Mouse (Mus musculus) right cerebral cortex, postnatal 14 days (tissue): ENCODE measurements around the gene Usp49.
A peak's percentile ranks its signal among the peaks of the same experiment; 100 is the strongest.
"Not testable (repeated sequence)": the region's sequence is repeated elsewhere in the genome, so short reads cannot be mapped to it uniquely, and the experiment has no call there.

ENCODE experiments used
- DNase-seq: peaks from one replicate; pipeline ENCODE4 v3.0.0; 2022

The Usp49 gene

GRCm38 (mm10) chr17:47654346-47654745 lies 23.9 kb downstream of the Usp49 start:
- DNase-seq: not testable (repeated sequence)

DNA sequence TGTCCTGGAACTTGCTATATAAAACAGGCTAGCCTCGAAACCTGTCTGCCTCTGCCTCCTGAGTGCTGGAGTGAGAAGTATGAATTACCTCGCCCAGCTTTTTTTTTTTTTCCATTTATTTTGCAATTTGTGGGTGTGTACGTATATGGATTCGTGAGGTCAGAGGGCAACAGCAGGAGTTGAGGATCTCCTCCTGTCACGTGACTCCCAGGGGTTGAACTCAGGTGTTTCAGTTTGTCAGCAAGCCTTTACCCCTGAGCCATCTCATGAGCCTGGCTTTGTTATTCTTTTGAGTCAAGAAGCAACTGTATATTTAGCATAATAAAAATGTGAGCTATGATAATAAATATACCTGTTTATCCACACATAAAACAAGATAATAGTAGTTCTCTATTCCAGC lies 25.2 kb downstream of the Usp49 start:
- DNase-seq: no peak

- DNase-seq: no peak
These were observed 27.4 kb downstream of the Usp49 start for GRCm38 (mm10) chr17:47657901-47658300.

- DNase-seq: no peak
These were observed 28.3 kb downstream of the Usp49 start for GRCm38 (mm10) chr17:47658741-47659243.

DNA sequence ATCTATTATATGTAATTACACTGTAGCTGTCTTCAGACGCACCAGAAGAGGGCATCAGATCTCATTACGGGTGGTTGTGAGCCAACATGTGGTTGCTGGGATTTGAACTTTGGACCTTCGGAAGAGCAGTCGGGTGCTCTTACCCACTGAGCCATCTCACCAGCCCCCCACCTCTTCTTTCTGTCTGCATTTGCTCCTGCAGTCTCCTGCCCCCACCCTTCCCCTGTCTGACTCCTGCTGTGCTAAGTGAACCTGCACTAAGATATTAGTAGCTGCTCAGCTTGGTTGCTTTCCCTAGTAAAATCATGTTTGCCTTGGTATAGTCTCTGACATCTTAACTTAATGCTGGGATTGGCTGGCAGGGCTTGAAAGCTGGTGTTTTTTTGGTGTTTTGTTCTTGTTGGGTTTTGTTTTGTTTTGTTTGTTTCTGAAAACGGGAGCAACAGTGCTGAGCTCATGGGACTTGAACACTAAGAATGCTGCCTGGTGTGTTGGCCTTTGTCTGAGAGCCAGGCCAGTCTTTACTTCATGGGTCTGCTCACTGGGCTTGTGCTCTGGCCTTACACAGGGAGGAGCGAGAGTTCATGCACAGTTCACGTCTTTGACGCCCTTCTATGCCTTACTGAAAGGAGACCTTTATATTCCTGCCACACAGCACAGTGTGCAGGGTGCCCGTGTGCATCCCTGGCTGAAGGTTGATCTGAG lies 32.7 kb downstream of the Usp49 start:
- DNase-seq: no peak

DNA sequence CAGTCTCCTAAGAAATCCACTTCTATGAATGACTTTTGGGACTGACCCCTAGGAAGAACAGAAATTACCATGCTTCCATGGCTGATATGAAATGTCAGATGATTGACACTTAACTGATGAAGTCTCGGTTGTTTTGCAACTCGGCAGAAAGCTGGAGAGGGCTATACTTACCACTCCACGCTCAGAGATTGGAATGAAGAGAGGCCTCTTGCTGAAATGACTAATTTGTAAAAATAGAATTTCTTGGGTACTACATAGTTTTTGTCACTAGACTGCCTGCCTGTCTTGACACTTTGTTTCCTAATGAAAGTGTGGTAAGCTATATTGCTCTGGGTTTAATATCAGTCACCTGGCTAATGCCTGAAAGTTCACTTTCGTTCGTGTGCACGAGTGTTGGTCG lies 34.0 kb downstream of the Usp49 start:
- DNase-seq: no peak

- no peak for DNase-seq
These were observed 38.7 kb downstream of the Usp49 start for GRCm38 (mm10) chr17:47669166-47669565.

GRCm38 (mm10) chr17:47671988-47672310 lies 41.5 kb downstream of the Usp49 start:
- DNase-seq: peak; percentile 27

- DNase-seq: peak; percentile 50
These were observed 42.0 kb downstream of the Usp49 start for GRCm38 (mm10) chr17:47672311-47673111.

GRCm38 (mm10) chr17:47676581-47676980 lies 46.1 kb downstream of the Usp49 start:
- DNase-seq: peak; percentile 72

DNA sequence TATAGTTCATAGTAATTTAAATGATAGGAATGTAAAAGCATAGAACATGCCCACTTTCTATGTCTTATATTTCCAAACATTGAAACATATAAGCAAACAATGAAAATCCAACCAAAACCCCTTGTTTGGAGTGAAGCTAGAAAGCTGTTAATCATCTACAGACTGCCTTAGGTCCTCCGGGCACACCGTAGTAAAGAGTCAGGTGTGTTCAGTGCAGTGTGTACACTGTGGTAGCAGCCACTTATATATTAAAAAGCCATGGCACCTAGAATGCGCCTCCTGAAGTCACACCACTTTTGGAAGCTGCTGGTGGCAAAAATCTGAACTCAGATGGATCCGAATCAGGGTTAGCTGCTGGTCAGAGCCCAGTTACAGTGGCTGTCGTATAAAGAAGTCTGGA lies 47.7 kb downstream of the Usp49 start:
- DNase-seq: no peak

DNA sequence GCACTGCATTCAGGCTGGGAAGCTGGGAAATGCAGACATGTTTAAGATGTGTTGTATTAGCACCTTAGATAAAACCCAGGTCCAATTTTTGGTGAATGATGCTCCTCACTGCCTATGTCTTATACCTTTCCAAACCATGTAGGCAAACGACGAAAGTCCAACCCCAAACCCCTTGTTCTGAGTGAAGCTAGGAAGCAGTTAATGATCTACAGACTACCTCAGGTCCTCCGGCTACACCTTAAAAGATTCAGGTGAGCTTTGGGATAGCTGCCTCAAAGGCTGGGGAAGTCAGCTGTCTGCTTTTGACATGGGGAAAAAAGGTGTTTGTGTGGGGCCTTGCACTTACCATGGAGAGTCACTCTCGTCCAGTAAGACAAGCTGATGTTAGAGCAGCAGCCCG lies 48.2 kb downstream of the Usp49 start:
- no peak for DNase-seq

DNA sequence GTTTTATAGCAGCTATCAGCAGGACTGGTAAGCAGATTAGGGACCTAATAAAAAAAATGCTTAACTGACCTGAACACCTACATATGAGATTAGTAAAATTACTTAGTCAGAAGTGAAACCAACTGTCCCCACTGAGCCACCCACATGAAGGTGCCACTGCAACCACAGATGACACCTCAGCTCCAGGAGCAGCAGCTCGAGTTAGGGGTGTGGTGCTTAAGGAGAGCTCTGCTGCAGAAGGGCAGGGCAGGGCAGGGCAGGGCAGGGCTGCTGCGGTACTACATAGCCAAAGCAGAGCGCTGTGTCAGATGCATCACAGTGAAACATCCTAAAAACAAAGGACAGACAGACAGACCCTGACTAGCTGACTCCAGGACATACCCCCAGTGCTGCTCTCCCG lies 52.3 kb downstream of the Usp49 start:
- no peak for DNase-seq

DNA sequence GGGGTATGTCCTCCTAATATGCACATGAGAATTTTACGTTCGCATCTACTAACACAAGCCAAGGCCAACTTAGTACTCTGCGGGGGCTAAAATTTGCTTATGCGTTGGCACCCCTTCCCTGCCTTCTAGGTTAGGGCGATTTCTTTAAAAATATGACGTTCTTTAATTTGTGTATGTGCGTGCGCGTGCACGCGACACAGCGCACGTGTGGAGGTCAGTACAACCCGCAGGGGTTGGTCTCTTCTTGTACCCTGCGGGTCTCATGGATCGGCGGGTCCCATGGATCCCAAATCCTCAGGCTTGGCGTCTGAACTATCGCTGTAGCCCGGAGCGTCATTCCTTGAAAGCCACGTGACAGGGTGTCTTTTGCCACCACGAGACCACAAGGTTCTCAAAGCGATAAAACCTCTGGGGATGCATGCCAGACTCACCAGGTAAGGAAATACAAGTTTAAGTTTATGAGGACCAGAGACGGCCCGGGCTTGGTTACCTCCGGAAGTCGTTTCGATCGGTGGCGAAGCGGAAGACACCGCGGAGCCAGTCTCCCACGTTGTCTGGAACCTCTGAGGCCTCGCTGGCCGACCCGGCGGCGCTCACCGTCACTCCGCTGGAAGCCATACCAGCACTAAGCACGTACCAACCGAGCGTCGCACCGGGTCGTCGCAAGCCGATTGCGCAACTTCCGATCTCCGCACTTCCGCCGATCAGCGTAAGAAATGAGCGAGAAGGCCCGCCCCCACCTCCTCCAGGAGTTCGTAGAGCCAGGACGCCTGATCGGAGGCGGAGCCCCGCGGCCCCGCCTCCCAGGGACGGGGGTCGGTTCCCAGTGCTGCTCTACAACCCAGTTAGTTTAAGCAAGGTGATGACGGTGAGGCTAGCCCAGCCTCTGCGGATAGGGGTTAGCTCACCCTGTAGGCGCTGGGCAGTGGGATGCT lies 57.2 kb downstream of the Usp49 start:
- DNase-seq: peak; percentile 96

DNA sequence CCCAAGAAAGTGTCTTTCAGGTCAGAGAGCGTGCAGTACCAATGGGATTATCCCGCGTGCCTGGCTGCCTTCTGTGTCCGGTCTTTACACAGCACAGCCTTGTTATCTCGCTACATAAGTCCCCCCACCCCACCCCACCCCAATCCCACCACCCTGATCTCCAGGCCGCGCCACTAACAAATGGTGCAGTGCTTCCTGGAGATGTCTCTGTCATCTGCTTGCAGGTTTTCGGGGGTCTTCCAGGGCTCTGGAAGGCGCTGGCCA lies 57.8 kb downstream of the Usp49 start, which contains the start of gene Tomm6:
Tomm6 (minus strand) TSS at position 43 of the 264 bp plus-strand sequence.
- DNase-seq: no peak

GRCm38 (mm10) chr17:47688608-47689575 lies 58.4 kb downstream of the Usp49 start, which contains the start of gene Frs3:
Frs3 (plus strand) TSS chr17:47689030.
- DNase-seq: peak; percentile 85

DNA sequence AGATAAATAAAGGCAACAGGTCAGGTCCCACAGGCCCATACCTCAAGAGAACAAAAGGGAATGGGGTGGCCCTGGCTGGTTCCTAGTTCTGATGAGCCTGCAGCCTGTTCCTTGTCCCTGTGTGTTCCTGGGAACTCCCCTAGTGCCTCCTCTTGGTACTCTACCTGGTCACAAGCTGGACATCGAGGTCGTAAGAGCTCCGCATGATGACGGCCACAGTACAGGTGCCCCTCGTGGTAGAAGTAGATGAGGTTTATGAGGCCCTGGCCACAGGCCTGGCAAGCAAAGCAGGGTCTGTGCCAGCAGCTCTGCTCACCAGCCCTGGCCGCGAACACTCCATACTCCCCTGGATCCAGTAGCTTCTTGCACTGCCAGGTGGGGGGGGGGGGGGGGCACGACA lies 59.4 kb downstream of the Usp49 start:
- no peak for DNase-seq

- DNase-seq: no peak
These were observed 61.2 kb downstream of the Usp49 start for GRCm38 (mm10) chr17:47691650-47692049.

DNA sequence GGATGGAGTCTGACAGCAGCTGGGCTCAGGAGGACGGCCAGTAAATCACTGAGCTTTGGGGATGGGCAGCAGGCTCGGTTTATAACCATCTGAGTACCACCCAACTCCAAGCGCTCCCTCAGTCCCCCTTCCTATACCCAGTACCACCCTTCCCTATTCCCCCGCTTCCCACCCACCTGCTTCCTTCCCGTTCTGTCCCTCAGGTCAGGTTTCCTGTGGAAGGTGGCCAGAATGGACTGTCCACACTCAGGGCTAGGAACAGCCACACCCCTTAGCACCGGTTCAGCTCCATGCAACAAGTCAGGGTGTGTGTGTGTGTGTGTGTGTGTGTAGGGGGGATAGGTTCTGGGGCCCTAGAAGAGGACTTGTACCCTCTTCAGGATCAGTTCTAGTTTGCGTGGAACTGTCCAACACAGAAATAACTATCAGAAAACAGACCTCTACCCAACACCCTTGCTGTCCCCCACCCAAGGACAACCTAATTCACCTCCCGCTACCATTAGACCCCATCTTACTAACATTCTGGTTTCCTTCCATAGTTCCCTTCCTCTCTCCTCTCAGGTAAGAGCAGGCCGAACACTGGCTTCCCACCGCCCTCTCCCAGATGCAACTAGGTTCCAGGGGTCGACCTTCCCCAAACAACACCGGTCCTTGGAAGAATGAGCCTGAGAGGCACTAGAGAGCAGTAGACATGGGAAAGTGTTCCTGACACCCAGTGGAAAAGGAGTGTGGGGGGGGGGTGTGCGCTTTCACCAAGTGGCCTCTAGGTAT lies 63.4 kb downstream of the Usp49 start:
- DNase-seq: no peak

DNA sequence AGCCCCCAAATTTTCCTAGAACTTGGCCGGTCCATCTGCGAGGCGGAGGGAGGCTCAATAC lies 63.8 kb downstream of the Usp49 start, which contains the start of gene Gm21981:
Gm21981 (minus strand) TSS at position 14 of the 61 bp plus-strand sequence.
- no peak for DNase-seq

DNA sequence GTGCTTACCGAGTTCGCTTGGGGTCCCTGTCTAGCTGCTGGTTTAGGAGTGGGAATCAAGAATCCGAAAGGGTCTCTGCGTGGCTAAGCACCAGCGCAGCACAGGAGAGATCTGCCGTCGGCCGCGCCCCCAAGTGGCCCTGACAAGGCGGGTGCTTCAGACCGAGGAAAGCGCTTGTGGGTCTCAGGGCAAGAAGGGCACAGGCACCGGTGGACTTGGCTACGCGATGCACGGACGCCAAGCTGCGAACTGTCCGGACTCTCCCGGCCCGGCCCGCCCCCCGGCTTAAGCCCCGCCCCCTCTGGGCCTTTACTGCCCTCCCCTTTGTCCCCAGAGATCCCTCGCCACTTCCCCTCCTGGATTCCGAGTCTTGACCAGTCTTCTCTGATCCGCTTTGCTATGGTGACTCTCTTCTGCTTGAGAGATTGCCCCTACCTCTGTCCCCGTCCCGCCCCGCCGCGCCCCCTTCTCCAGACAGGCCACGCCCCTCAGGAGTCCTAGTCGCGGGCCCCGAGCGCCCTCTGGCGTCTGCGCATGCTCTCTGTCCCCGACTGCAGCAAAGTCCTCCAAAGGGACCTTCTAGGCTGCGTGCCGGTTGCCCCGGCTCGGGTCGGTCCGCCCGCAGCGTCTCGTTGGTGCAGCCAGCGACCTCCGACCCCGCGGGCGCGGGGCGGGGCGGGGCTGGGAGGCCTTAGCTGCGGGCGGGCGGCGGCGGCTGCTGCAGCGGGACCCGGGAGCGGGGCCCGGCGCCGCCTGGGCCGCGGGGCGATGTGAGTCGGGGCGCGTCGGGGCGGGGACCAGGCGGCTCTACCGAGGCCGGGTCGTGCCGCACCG lies 64.2 kb downstream of the Usp49 start, which contains the start of gene Prickle4:
Prickle4 (minus strand) TSS at position 234 of the 834 bp plus-strand sequence.
- peak; percentile 98 for DNase-seq
